Mouse (Mus musculus): ENCODE results near the gene Flt3l.

DNA sequence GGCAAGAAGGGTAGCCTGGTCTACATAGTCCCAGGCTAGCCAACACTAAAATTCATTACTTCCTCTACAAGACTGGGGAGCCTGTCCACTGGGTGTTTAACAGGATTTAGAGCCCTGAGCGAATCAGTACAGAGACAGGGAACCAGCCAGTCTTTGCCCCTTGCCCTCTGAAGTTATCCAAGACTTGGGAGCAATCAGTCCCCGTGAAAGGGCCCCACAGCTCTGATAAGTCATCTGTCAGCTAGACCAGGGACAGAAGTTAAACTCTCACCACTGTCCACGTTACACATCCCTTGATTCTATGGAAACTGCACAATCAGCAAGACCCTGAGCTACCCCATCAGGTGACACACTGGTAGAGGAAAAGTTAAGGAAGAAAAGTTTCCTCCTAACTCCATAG is 23.7 kb downstream of the Flt3l start:
- TF ChIP-seq CTCF (IDR thresholded peaks at IDR 0.05; ENCODE audit: extremely low read depth, insufficient read length, insufficient replicate concordance, low read depth, low read length) (no peak), POLR2A (IDR thresholded peaks at IDR 0.05; ENCODE audit: low read depth, low read length) (no peak)
